8 mouse cellular contexts compared by ENCODE assay signal in genomic region chr6:37723337-37723736, GRCm38 (mm10).
DNase-seq lines count a peak whose midpoint lies in the region; ATAC-seq and TF ChIP-seq lines count a peak whose summit lies in the region.

No protein-coding gene starts in this region.

- in situ Hi-C loops in CH12.LX (cut with MboI; ENCODE audit: low pct_ligation_motif_present, low pct_unique_long_range_greater_than_20kb, low sequenced_read_pairs) = no loop called here

- no peaks in the 10 kb centered on the region for H3K36me3 ChIP-seq in hindbrain, postnatal 0 days (ENCODE audit: insufficient read depth, low read length)
- no peaks in the 10 kb centered on the region for H3K36me3 ChIP-seq in hindbrain, embryonic 10.5 days
- no peaks in the 10 kb centered on the region for H3K36me3 ChIP-seq in CH12.LX (replicated peaks in 1 of 2; ENCODE audit: control insufficient read depth in 1 of 2, insufficient read depth in 1 of 2, low read length in 1 of 2)
- no peaks in the 10 kb centered on the region for H3K36me3 ChIP-seq in lung, postnatal 0 days (ENCODE audit: insufficient read depth, low read length)
- no peaks in the 10 kb centered on the region for H3K36me3 ChIP-seq in midbrain, embryonic 11.5 days (ENCODE audit: control insufficient read depth, insufficient read depth, low read length)

- intact Hi-C loops in heart, postnatal 25 days (cut with DNase I) = loop anchor here (5.0 kb wide), 1 partner anchor 131 kb away; no protein-coding TSS in a partner anchor

- no peak for TF ChIP-seq POLR2A in CH12.LX (IDR thresholded peaks at IDR 0.05; ENCODE audit: low read depth, low read length)
- no peak for TF ChIP-seq POLR2A in cerebellum, adult 2 months (IDR thresholded peaks at IDR 0.05; ENCODE audit: borderline replicate concordance, insufficient read depth, low read length)

- H3K27ac ChIP-seq in hindbrain, postnatal 0 days = no peak overlapping the region
- H3K27ac ChIP-seq in hindbrain, embryonic 10.5 days = no peak overlapping the region
- no peak overlapping the region for H3K27ac ChIP-seq in CH12.LX (ENCODE audit: insufficient read depth, low read depth)
- peak overlapping the region; percentile 46; the same call in 1 of the 2 replicates for H3K27ac ChIP-seq in cerebellum, adult 2 months (ENCODE audit: insufficient read depth, low read length)
- H3K27ac ChIP-seq in lung, postnatal 0 days (ENCODE audit: low read length) = 0 out of 2 replicates have a peak overlapping the region, but pooled peaks have one; percentile 35
- no peak overlapping the region for H3K27ac ChIP-seq in midbrain, embryonic 11.5 days (ENCODE audit: low read depth, low read length)

- H3K27me3 ChIP-seq in hindbrain, postnatal 0 days (ENCODE audit: insufficient read depth, low read length) = no peaks in the 10 kb centered on the region
- H3K27me3 ChIP-seq in hindbrain, embryonic 10.5 days (ENCODE audit: insufficient read depth, poor library complexity, severe bottlenecking) = no peaks in the 10 kb centered on the region
- no peaks in the 10 kb centered on the region for H3K27me3 ChIP-seq in CH12.LX (replicated peaks)
- no peaks in the 10 kb centered on the region for H3K27me3 ChIP-seq in cerebellum, adult 2 months (ENCODE audit: control insufficient read depth, insufficient read depth, low read length)
- H3K27me3 ChIP-seq in lung, postnatal 0 days (replicated peaks; ENCODE audit: insufficient read depth, low read length) = no peaks in the 10 kb centered on the region
- H3K27me3 ChIP-seq in midbrain, embryonic 11.5 days (ENCODE audit: control insufficient read depth, insufficient read depth, low read length) = no peaks in the 10 kb centered on the region

- ATAC-seq in hindbrain, postnatal 0 days = no peak
- ATAC-seq in lung, postnatal 0 days = peak; percentile 91
- no peak for ATAC-seq in midbrain, embryonic 11.5 days (ENCODE audit: low FRiP score)

- TF ChIP-seq CTCF in hindbrain, postnatal 0 days (IDR thresholded peaks at IDR 0.05; ENCODE audit: low read depth) = no peak
- TF ChIP-seq CTCF in CH12.LX (conservative IDR thresholded peaks at IDR 0.05 in 1 of 2, IDR thresholded peaks at IDR 0.05 in 1 of 2; ENCODE audit: low read depth in 2 of 2, low read length in 2 of 2) = no peak
- TF ChIP-seq CTCF in cerebellum, adult 2 months (IDR thresholded peaks at IDR 0.05; ENCODE audit: borderline replicate concordance, insufficient read depth, low read depth, low read length) = no peak
- TF ChIP-seq CTCF in lung, postnatal 0 days (IDR thresholded peaks at IDR 0.05) = no peak

- 52% methylated on average over 4 of the region's 4 CpGs for WGBS in hindbrain, postnatal 0 days
- 78% methylated on average over 4 of the region's 4 CpGs for WGBS in hindbrain, embryonic 10.5 days
- 12% methylated on average over 4 of the region's 4 CpGs for WGBS in cerebellum, adult 2 months
- 20% methylated on average over 4 of the region's 4 CpGs for WGBS in lung, postnatal 0 days
- 75% methylated on average over 4 of the region's 4 CpGs for WGBS in midbrain, embryonic 11.5 days

- no peaks in the 10 kb centered on the region for H3K79me2 ChIP-seq in CH12.LX (replicated peaks; ENCODE audit: control insufficient read depth, extremely low read depth, insufficient read depth, poor library complexity, severe bottlenecking)

- no peak overlapping the region for H3K9ac ChIP-seq in hindbrain, postnatal 0 days (replicated peaks; ENCODE audit: low read length)
- H3K9ac ChIP-seq in CH12.LX (ENCODE audit: insufficient read depth, low read depth) = no peak overlapping the region
- H3K9ac ChIP-seq in lung, postnatal 0 days (replicated peaks; ENCODE audit: low read depth) = no peak overlapping the region
- H3K9ac ChIP-seq in midbrain, embryonic 11.5 days (ENCODE audit: low read length) = no peak overlapping the region

- peak; percentile 53 for DNase-seq in hindbrain, postnatal 0 days (ENCODE audit: low spot score)
- no peak for DNase-seq in hindbrain, embryonic 10.5 days (ENCODE audit: low spot score)
- DNase-seq in CH12.LX (ENCODE audit: extremely low read depth) = no peak
- DNase-seq in cerebellum, adult 2 months = peak; percentile 17 to 73
- DNase-seq in heart, postnatal 25 days (ENCODE audit: low spot score) = peak; percentile 24
- DNase-seq in lung, postnatal 0 days (ENCODE audit: low spot score) = peak; percentile 78
- DNase-seq in neural tube, embryonic 10.5 days (ENCODE audit: extremely low spot score, low spot score) = no peak
- no peak for DNase-seq in midbrain, embryonic 11.5 days (ENCODE audit: low spot score, missing footprints)

- H3K4me2 ChIP-seq in hindbrain, postnatal 0 days (ENCODE audit: low read depth, low read length) = no peak overlapping the region
- H3K4me2 ChIP-seq in CH12.LX (ENCODE audit: insufficient read depth, low read depth, poor library complexity, severe bottlenecking) = no peak overlapping the region
- no peak overlapping the region for H3K4me2 ChIP-seq in lung, postnatal 0 days (replicated peaks; ENCODE audit: low read depth, low read length)
- H3K4me2 ChIP-seq in midbrain, embryonic 11.5 days = no peak overlapping the region

- no peaks in the 10 kb centered on the region for H3K4me1 ChIP-seq in hindbrain, postnatal 0 days (ENCODE audit: insufficient read depth, low read length)
- H3K4me1 ChIP-seq in hindbrain, embryonic 10.5 days (replicated peaks) = no peaks in the 10 kb centered on the region
- peaks cover 3 to 10% of the 10 kb centered on the region in 2 experiments; a peak in 2 of 4 replicates for H3K4me1 ChIP-seq in CH12.LX (ENCODE audit: control insufficient read depth in 1 of 2, insufficient read depth in 2 of 2)
- no peaks in the 10 kb centered on the region for H3K4me1 ChIP-seq in cerebellum, adult 2 months (ENCODE audit: control insufficient read depth, insufficient read depth, low read length)
- no peaks in the 10 kb centered on the region for H3K4me1 ChIP-seq in lung, postnatal 0 days (ENCODE audit: insufficient read depth, low read depth, low read length)
- no peaks in the 10 kb centered on the region for H3K4me1 ChIP-seq in midbrain, embryonic 11.5 days (ENCODE audit: control insufficient read depth, insufficient read depth, low read length)

- no peak for TF ChIP-seq EP300 in CH12.LX (IDR thresholded peaks at IDR 0.05; ENCODE audit: low read length)
- TF ChIP-seq EP300 in lung, postnatal 0 days (IDR thresholded peaks at IDR 0.05) = peak; percentile 98

- H3K9me3 ChIP-seq in hindbrain, postnatal 0 days (ENCODE audit: low read length) = no peaks in the 10 kb centered on the region
- H3K9me3 ChIP-seq in hindbrain, embryonic 10.5 days = no peaks in the 10 kb centered on the region
- peaks cover 2% of the 10 kb centered on the region for H3K9me3 ChIP-seq in CH12.LX (replicated peaks; ENCODE audit: low read length)
- H3K9me3 ChIP-seq in lung, postnatal 0 days (ENCODE audit: low read length) = no peaks in the 10 kb centered on the region
- H3K9me3 ChIP-seq in midbrain, embryonic 11.5 days (ENCODE audit: control insufficient read depth, low read length) = no peaks in the 10 kb centered on the region

- no peak overlapping the region for H3K4me3 ChIP-seq in hindbrain, postnatal 0 days (ENCODE audit: low read length)
- no peak overlapping the region for H3K4me3 ChIP-seq in hindbrain, embryonic 10.5 days
- H3K4me3 ChIP-seq in CH12.LX (replicated peaks in 1 of 3; ENCODE audit: low read depth in 2 of 3, low read length in 2 of 3, poor library complexity in 1 of 3) = no peak overlapping the region
- no peak overlapping the region for H3K4me3 ChIP-seq in cerebellum, adult 2 months (replicated peaks; ENCODE audit: insufficient read depth, low read depth, low read length)
- no peak overlapping the region for H3K4me3 ChIP-seq in lung, postnatal 0 days (ENCODE audit: low read depth, low read length)
- H3K4me3 ChIP-seq in midbrain, embryonic 11.5 days (ENCODE audit: low read depth, low read length) = no peak overlapping the region

- dilution Hi-C loops in CH12.LX (cut with MboI; ENCODE audit: extremely low pct_ligation_motif_present, extremely low pct_unique_long_range_greater_than_20kb, low sequenced_read_pairs) = no loop called here

- TF ChIP-seq RAD21 in CH12.LX (IDR thresholded peaks at IDR 0.05; ENCODE audit: low read depth, low read length) = no peak

TF ChIP-seq in CH12.LX, 34 proteins besides CTCF, POLR2A, EP300 and RAD21:
- peak; percentile 64 for TF ChIP-seq JUND (conservative IDR thresholded peaks at IDR 0.05; ENCODE audit: low read depth, low read length)
- no peak for TF ChIP-seq POLR2AphosphoS2 (IDR thresholded peaks at IDR 0.05; ENCODE audit: low read depth, low read length)
- TF ChIP-seq NRF1 (IDR thresholded peaks at IDR 0.05; ENCODE audit: low read depth, low read length) = no peak
- TF ChIP-seq JUN (IDR thresholded peaks at IDR 0.05; ENCODE audit: insufficient read depth, low read depth, low read length) = peak; percentile 87
- TF ChIP-seq GABPA (IDR thresholded peaks at IDR 0.05; ENCODE audit: insufficient replicate concordance, low read depth, low read length) = no peak
- no peak; the same call in 1 of the 2 replicates for TF ChIP-seq MEF2A (IDR thresholded peaks at IDR 0.05; ENCODE audit: borderline replicate concordance, low read depth, low read length)
- no peak for TF ChIP-seq MAX (IDR thresholded peaks at IDR 0.05; ENCODE audit: low read length)
- no peak for TF ChIP-seq SMC3 (IDR thresholded peaks at IDR 0.05; ENCODE audit: low read depth, low read length)
- TF ChIP-seq ZKSCAN1 (IDR thresholded peaks at IDR 0.05; ENCODE audit: borderline replicate concordance, low read depth, low read length) = no peak
- TF ChIP-seq MAZ (IDR thresholded peaks at IDR 0.05; ENCODE audit: low read depth, low read length) = no peak
- TF ChIP-seq TCF12 (IDR thresholded peaks at IDR 0.05; ENCODE audit: low read depth, low read length) = no peak
- no peak for TF ChIP-seq CHD2 (IDR thresholded peaks at IDR 0.05; ENCODE audit: low read length)
- TF ChIP-seq ZC3H11A (IDR thresholded peaks at IDR 0.05; ENCODE audit: low read depth, low read length) = no peak
- no peak for TF ChIP-seq ZNF384 (IDR thresholded peaks at IDR 0.05; ENCODE audit: low read depth, low read length)

Comparison
In these comparisons a context has a peak if more than half of its experiments do, and no peak if none do; other contexts are left out.
1. DNase-seq: peak in hindbrain, postnatal 0 days (single experiment), cerebellum, adult 2 months (2 of 2), heart, postnatal 25 days (single experiment) and lung, postnatal 0 days (single experiment); none in hindbrain, embryonic 10.5 days (single experiment), CH12.LX (single experiment), neural tube, embryonic 10.5 days (single experiment) and midbrain, embryonic 11.5 days (single experiment).
2. H3K27ac ChIP-seq: peak in cerebellum, adult 2 months (single experiment) and lung, postnatal 0 days (single experiment); none in hindbrain, postnatal 0 days (single experiment), hindbrain, embryonic 10.5 days (single experiment), CH12.LX (single experiment) and midbrain, embryonic 11.5 days (single experiment).